ENCODE assay signal across 25 mouse cellular contexts in the genomic region with DNA sequence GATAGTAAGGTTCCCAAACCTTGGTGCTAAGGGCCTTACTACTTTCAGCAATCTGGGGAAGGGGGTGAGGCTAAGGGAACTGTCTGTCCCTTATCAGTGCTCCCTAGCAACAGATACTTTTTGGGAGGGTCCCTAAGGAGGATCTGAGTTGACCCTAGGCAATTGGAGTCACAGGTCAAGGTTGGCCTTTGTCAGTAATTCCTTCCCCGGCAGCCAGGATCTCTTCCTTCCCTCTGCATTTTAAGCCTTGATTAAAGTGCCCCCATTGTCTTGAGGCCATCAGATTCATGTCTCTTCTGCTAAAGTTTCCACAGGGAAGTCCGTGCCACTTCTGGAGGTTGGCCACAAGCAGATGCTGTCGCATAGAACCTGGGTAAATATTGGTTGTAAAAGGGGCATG. TPM values are rescaled to one million over a fixed set of nuclear protein-coding genes. Genes with fewer than 3 reads are reported as not detected.
DNase-seq lines count a peak whose midpoint lies in the region; ATAC-seq and TF ChIP-seq lines count a peak whose summit lies in the region.
"Had no signal": no experiment of that assay in that cellular context is flagged by ENCODE, and none has a peak within 500 bp of the region (broad histone marks: within the 10 kb centered on the region; RNA-seq: fewer than 3 reads in every experiment).

No protein-coding gene starts in this region.

- H3K27ac ChIP-seq in liver, adult 2 months (replicated peaks; ENCODE audit: insufficient read depth, low read depth, low read length): peak overlapping the region; percentile 65
- no peak overlapping the region for H3K27ac ChIP-seq in liver, embryonic 12.5 days
- H3K27ac ChIP-seq in embryonic fibroblast, embryonic 13.5 days (ENCODE audit: insufficient read depth, low read length): peak overlapping the region; percentile 66
- H3K27ac ChIP-seq: heart, embryonic 15.5 days; hindbrain, embryonic 14.5 days; hindbrain, postnatal 0 days had no signal

- H3K36me3 ChIP-seq in liver, adult 2 months (ENCODE audit: control insufficient read depth, insufficient read depth, low read length): peaks cover 6% of the 10 kb centered on the region
- no peaks in the 10 kb centered on the region for H3K36me3 ChIP-seq in liver, embryonic 12.5 days
- H3K36me3 ChIP-seq: G1E; heart, embryonic 12.5 days; heart, embryonic 15.5 days had no signal

- WGBS in liver, adult 2 months: 56% methylated on average over 3 of the region's 3 CpGs
- 49% methylated on average over 3 of the region's 3 CpGs for WGBS in liver, embryonic 12.5 days (ENCODE audit: insufficient replicate concordance)

- no peaks in the 10 kb centered on the region for H3K9me3 ChIP-seq in liver, embryonic 12.5 days (replicated peaks)
- H3K9me3 ChIP-seq: heart, embryonic 12.5 days; heart, embryonic 15.5 days had no signal

- H3K4me2 ChIP-seq in liver, embryonic 12.5 days: no peak overlapping the region
- H3K4me2 ChIP-seq: heart, embryonic 12.5 days; heart, embryonic 15.5 days; hindbrain, embryonic 14.5 days had no signal

- H3K79me2 ChIP-seq in liver, adult 2 months (ENCODE audit: control insufficient read depth, insufficient read depth, low read length): no peaks in the 10 kb centered on the region; the same call in 1 of the 2 replicates

- no peak for ATAC-seq in liver, embryonic 12.5 days
- ATAC-seq: forebrain, embryonic 14.5 days; forebrain, postnatal 0 days; hindbrain, postnatal 0 days; inflammation-experienced regulatory T-cells, adult 6 months; Patski had no signal

- peak; percentile 82 for DNase-seq in heart, adult 11 months
- DNase-seq in heart, postnatal 4 days: no peak
- DNase-seq in liver, adult 2 months (ENCODE audit: extremely low read depth, low read depth, low spot score): no peak
- no peak for DNase-seq in frontal cortex, postnatal 36 days (ENCODE audit: low spot score in 2 of 2)
- DNase-seq: adrenal gland, postnatal 10 days; adrenal gland, postnatal 36 days; B cell, adult 2 months; cerebellum, adult 9-10 months; cerebellum, postnatal 14 days; forebrain, postnatal 0 days; gastrocnemius, postnatal 14 days; heart, adult 18-20 months; heart, postnatal 10 days; heart, postnatal 36 days had no signal

- peaks cover 4% of the 10 kb centered on the region; the same call in 1 of the 2 replicates for H3K4me1 ChIP-seq in liver, adult 2 months (ENCODE audit: control insufficient read depth, insufficient read depth, low read length)
- H3K4me1 ChIP-seq in liver, embryonic 12.5 days: 0 out of 2 replicates have a peak, but pooled peaks cover 6% of the 10 kb centered on the region
- peaks cover 5% of the 10 kb centered on the region; the same call in 1 of the 2 replicates for H3K4me1 ChIP-seq in embryonic fibroblast, embryonic 13.5 days (ENCODE audit: control insufficient read depth, insufficient read depth, low read length)
- H3K4me1 ChIP-seq: heart, embryonic 15.5 days had no signal

- TF ChIP-seq POLR2A in liver, adult 2 months (IDR thresholded peaks at IDR 0.05; ENCODE audit: extremely low read depth, insufficient read depth, low read length): no peak
- TF ChIP-seq POLR2A in embryonic fibroblast, embryonic 13.5 days (IDR thresholded peaks at IDR 0.05; ENCODE audit: low read depth, low read length): no peak

- TF ChIP-seq CTCF in liver, adult 2 months (IDR thresholded peaks at IDR 0.05; ENCODE audit: low read depth, low read length): no peak
- TF ChIP-seq CTCF in embryonic fibroblast, embryonic 13.5 days (IDR thresholded peaks at IDR 0.05; ENCODE audit: borderline replicate concordance, insufficient read depth, low read length): no peak

- no peak overlapping the region for H3K9ac ChIP-seq in liver, adult 2 months (ENCODE audit: low read depth, low read length)
- H3K9ac ChIP-seq in liver, embryonic 12.5 days: no peak overlapping the region
- H3K9ac ChIP-seq: forebrain, postnatal 0 days; heart, embryonic 12.5 days; heart, embryonic 15.5 days; hindbrain, embryonic 14.5 days had no signal

- H3K4me3 ChIP-seq in liver, adult 2 months (ENCODE audit: insufficient read depth, low read depth, low read length): no peak overlapping the region
- H3K4me3 ChIP-seq in liver, embryonic 12.5 days: no peak overlapping the region
- H3K4me3 ChIP-seq in embryonic fibroblast, embryonic 13.5 days (ENCODE audit: insufficient read depth, low read length): no peak overlapping the region
- H3K4me3 ChIP-seq: heart, embryonic 12.5 days; heart, embryonic 15.5 days had no signal

- H3K27me3 ChIP-seq in liver, adult 2 months (ENCODE audit: control insufficient read depth, insufficient read depth, low read length): no peaks in the 10 kb centered on the region
- H3K27me3 ChIP-seq in liver, embryonic 12.5 days (replicated peaks): no peaks in the 10 kb centered on the region
- H3K27me3 ChIP-seq: heart, embryonic 12.5 days; heart, embryonic 15.5 days; Patski had no signal

RNA-seq across cellular contexts. Expression of gene Maf, which starts 10.2 kb away (rescaled TPM):
- total RNA-seq in heart, postnatal 4 days (2021): 1 to 10 TPM; 5.2 to 5.5 TPM
- 9.9 and 10.6 TPM in 2 replicates for total RNA-seq in liver, adult 2 months (2014; rRNA removed)
- 5.0 and 6.4 TPM in 2 replicates for polyA plus RNA-seq in liver, adult 2 months (2012; rRNA removed)
- 2.5 and 3.2 TPM in 2 replicates for polyA plus RNA-seq in liver, embryonic 12.5 days (2016; fragmentation: Nextera tagmentation; extraction: Ambion mirVana)
- polyA plus RNA-seq in embryonic fibroblast, embryonic 13.5 days (2011; ENCODE audit: insufficient read length, low read depth, missing spikeins): 9.8 and 22.0 TPM in 2 replicates
- total RNA-seq: CH12.LX had no signal
- polyA plus RNA-seq: G1E had no signal
